Mouse (Mus musculus): Measurements from ENCODE around the gene Gpr25. TPM values are rescaled to one million over a fixed set of nuclear protein-coding genes. Genes with fewer than 3 reads are reported as not detected.

Gene Gpr25
- polyA plus RNA-seq, 1 experiment = 0.57 TPM

DNA sequence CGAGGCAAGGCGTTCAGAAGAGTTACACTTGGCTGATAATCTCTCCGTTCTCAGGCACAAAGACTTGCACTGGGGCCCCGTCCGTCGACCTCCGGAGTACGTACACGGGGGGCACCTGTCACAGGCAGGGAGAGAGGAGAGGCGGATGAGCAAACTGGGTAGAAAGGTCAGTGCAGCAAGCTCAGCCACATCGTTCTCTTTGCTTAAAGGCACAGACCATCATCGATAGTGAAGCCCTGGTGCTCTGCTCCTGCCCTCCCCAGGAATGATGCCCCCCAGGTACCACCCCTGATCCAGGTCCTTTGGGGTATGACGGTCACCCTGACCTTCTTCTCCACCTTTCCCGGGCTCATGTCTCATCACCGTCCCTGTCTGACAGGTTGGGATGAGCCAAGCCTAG, 46.4 kb downstream of the Gpr25 start:
- no peaks in the 10 kb centered on the region for H3K4me1 ChIP-seq (ENCODE audit: control insufficient read depth, insufficient read depth, low read length)
- no peak overlapping the region for H3K27ac ChIP-seq (ENCODE audit: control insufficient read depth, insufficient read depth, low read depth, low read length)
- H3K36me3 ChIP-seq (ENCODE audit: control insufficient read depth, insufficient read depth, low read length) = no peaks in the 10 kb centered on the region

DNA sequence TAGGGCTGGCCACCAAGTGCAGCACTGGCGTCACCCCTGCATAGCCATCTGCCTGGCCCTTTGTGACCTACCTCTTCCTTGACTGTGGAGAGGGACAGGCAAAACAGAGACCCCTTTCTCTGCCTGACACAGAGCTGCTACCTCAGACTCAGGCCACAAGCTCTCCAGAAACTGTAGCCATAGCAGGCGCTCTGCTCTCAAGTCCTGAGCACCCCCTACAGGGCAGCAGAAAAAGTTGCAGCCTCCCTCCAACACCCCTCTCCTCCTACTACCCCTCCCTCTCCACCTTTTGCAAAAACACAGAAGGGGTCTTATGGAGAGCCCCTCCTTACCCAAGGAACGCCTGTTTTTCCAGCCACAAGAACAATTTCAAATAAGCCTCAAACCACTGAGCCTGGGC, 47.9 kb downstream of the Gpr25 start, which contains the start of gene Mroh3:
Mroh3 (minus strand) TSS at position 26 of the 400 bp plus-strand sequence.
- Histone ChIP-seq H3K27ac (ENCODE audit: control insufficient read depth, insufficient read depth, low read depth, low read length) (no peak within 1 kb of the TSS), H3K27me3 (ENCODE audit: control insufficient read depth, insufficient read depth, low read length) (no peaks in the 10 kb centered on the region), H3K4me1 (ENCODE audit: control insufficient read depth, insufficient read depth, low read length) (no peaks in the 10 kb centered on the region), H3K36me3 (ENCODE audit: control insufficient read depth, insufficient read depth, low read length) (no peaks in the 10 kb centered on the region), H3K4me3 (ENCODE audit: control insufficient read depth, low read depth, low read length) (peak within 1 kb of the TSS; percentile 41)
- TF ChIP-seq POLR2A (IDR thresholded peaks at IDR 0.05; ENCODE audit: control insufficient read depth, low read depth, low read length) = peak; percentile 24; the same call in 1 of the 2 replicates
- TF ChIP-seq CTCF (IDR thresholded peaks at IDR 0.05; ENCODE audit: control insufficient read depth, insufficient read depth, insufficient replicate concordance, low read depth, low read length) = peak; percentile 35; the same call in 1 of the 2 replicates

More for the DNA sequence above, 46.4 kb downstream of the Gpr25 start:
- TF ChIP-seq CTCF (IDR thresholded peaks at IDR 0.05; ENCODE audit: control insufficient read depth, insufficient read depth, insufficient replicate concordance, low read depth, low read length) (no peak), POLR2A (IDR thresholded peaks at IDR 0.05; ENCODE audit: control insufficient read depth, low read depth, low read length) (no peak)
- H3K27me3 ChIP-seq (ENCODE audit: control insufficient read depth, insufficient read depth, low read length) = no peaks in the 10 kb centered on the region
- peak overlapping the region; percentile 78 for H3K4me3 ChIP-seq (ENCODE audit: control insufficient read depth, low read depth, low read length)

Other genes starting within 250 kb of the Gpr25 start
- not detected in 2 replicates for gene Ascl5, start 210.1 kb downstream of the Gpr25 start, polyA plus RNA-seq (2012; rRNA removed)
- 16.5 and 19.4 TPM in 2 replicates for gene Cacna1s, start 208.1 kb downstream of the Gpr25 start, polyA plus RNA-seq (2012; rRNA removed)
- 23.9 and 35.6 TPM in 2 replicates for gene Kif21b, start 129.5 kb downstream of the Gpr25 start, polyA plus RNA-seq (2012; rRNA removed)
- gene Mroh3, start 48.0 kb downstream of the Gpr25 start, polyA plus RNA-seq (2012; rRNA removed) = 11.9 and 13.3 TPM in 2 replicates
- gene Inava, start 26.6 kb downstream of the Gpr25 start, polyA plus RNA-seq (2012; rRNA removed) = 23.3 and 28.7 TPM in 2 replicates
- gene Camsap2, start 85.2 kb upstream of the Gpr25 start, polyA plus RNA-seq (2012; rRNA removed) = 10.4 and 11.8 TPM in 2 replicates
- gene Ddx59, start 154.4 kb upstream of the Gpr25 start, polyA plus RNA-seq (2012; rRNA removed) = 4.7 and 5.4 TPM in 2 replicates
- 2.0 and 2.2 TPM in 2 replicates for gene Kif14, start 205.5 kb upstream of the Gpr25 start, polyA plus RNA-seq (2012; rRNA removed)